Mouse (Mus musculus): ENCODE measurements around the gene Zc3h4.
"Not testable (repeated sequence)": the region's sequence is repeated elsewhere in the genome, so short reads cannot be mapped to it uniquely, and the experiment has no call there.

The Zc3h4 gene

GRCm38 (mm10) chr7:16400689-16401611 lies at the start of gene Zc3h4:
Gene Zc3h4, plus strand, starts transcription at chr7:16400910.
- peak; percentile 74 to 81 for DNase-seq (ENCODE audit: low spot score in 2 of 2)

GRCm38 (mm10) chr7:16355854-16356594 lies 44.7 kb upstream of the Zc3h4 start:
- no peak for DNase-seq (ENCODE audit: low spot score in 2 of 2)

DNA sequence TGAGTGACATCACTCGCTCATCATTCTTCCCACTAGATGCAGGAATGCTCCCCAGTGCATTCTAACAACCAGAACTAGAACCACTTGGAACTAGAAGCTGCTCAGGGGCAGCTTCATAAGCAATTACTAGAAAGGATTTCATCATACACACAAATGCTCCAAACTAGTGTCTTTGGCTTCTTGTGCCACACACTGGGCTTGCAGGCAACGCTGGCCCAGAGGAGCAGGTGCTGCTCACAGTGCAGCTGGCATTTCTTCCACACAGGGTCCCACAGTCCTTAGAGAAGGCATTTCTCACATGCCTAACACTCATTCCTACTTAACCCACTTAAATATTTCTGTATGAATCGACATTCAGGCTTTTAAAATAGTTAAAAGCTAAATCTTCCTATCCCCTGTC lies 43.1 kb upstream of the Zc3h4 start:
- DNase-seq (ENCODE audit: low spot score in 2 of 2) = no peak

- no peak for DNase-seq (ENCODE audit: low spot score in 2 of 2)
These were observed 36.4 kb upstream of the Zc3h4 start for GRCm38 (mm10) chr7:16364319-16364718.

DNA sequence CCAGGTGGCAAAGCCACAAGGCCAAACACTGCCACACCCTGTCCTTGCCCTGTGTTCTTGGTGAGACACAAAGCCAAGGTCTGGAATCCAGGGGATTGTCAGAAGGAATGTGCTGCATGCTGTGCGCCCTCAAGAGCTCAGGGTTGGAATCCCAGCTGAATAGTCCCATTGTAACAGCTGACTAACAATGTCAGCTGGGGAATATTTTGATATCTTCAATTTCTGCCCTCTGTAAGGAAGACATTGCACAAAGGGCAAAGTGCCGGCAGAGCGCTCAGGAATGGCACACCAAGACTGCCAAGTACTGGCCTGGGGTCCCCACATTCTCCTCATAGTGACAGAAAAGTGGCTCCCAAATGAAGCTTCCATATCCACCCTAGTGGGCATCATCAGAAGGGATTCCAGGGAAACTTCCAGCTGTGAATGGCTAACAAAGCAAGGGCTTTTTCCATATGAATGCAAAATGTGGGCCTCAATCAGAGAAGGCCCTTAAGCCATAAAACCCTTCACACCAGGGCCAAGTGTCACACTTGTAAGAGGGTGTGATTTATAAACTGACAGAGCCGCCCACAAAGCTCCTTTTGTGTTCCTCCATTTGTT lies 35.7 kb upstream of the Zc3h4 start:
- no peak for DNase-seq (ENCODE audit: low spot score in 2 of 2)

DNA sequence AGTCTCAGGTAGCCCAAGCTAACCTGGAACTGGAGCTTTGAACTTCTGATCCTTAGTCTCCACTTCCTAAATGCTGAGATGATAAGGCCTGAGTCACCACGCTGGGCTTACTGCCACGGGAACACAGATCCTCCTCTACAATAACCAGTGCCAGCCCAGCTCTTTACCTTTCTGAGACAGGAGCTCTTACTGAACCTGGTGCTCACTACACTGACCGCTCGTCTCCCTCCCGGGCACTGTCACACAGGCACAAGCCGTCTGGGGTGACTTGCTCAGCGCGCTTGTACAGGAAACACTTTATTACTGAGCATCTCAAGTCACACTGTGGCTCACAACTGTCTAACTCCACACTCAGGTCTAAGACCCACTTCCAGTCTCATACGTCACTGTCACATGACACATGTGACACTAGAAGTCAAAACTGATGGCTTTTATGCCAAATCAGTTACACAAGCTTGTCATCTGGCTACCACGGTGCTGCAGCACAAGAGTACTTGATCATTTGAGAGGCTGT lies 34.5 kb upstream of the Zc3h4 start:
- no peak for DNase-seq (ENCODE audit: low spot score in 2 of 2)

DNA sequence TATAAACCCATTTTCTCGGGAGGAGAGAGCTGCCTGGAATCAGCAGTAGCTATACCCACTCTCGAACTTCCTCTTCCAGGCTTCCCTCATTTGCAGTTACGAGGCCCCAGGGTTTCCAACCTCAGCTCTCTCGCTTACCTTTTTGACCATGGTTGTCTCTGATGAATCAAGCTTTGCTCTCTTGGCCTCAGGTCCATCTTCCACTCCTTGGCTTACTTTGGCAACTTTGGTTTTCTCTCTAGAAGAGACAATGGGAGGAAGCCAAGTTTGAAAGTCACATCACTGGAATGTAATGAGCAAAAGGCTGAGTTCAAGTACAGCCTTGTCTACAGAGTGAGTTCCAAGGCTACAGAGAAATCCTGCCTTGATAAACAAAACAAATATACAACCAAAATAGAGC lies 34.0 kb upstream of the Zc3h4 start:
- DNase-seq (ENCODE audit: low spot score in 2 of 2) = no peak

- no peak for DNase-seq (ENCODE audit: low spot score in 2 of 2)
These were observed 31.9 kb upstream of the Zc3h4 start for GRCm38 (mm10) chr7:16368835-16369234.

DNA sequence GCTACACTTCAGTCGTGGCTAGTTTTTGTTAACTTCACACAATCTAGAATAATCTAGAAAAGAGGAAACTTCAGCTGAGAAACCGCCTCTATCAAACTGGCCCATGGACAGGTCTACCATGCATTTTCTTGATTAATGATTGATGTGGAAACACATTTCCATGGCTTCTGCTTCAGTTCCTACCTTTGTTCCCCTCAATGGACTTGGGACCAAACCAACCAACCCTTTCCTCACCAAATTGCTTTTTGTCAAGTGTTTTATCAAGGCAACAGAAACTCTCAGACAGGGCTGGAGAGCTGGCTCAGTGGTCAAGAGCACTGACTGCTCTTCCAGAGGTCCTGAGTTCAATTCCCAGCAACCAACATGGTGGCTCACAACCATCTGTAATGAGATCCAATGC lies 30.1 kb upstream of the Zc3h4 start:
- DNase-seq (ENCODE audit: low spot score in 2 of 2) = no peak

- no peak for DNase-seq (ENCODE audit: low spot score in 2 of 2)
These were observed 27.0 kb upstream of the Zc3h4 start for GRCm38 (mm10) chr7:16373719-16374118.

DNA sequence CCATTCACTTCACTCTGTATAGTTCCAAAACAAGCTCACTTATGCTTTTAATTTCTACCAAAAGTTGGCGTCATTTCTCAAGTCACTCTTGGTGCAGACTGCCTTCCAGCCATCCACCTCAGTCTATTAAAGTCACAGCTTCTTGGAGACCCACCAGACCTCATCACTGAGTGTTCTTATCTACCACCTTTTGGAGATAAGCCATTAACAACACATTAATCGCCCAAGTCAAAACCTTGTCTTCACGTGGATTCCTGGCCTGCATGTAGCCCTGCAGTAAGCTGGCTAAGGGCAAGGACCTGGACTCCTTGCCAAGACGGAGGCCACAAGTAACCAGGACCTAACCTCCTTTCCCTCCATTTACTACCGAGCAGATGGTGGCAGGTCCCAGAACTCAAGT lies 25.7 kb upstream of the Zc3h4 start:
- DNase-seq (ENCODE audit: low spot score in 2 of 2) = no peak

DNA sequence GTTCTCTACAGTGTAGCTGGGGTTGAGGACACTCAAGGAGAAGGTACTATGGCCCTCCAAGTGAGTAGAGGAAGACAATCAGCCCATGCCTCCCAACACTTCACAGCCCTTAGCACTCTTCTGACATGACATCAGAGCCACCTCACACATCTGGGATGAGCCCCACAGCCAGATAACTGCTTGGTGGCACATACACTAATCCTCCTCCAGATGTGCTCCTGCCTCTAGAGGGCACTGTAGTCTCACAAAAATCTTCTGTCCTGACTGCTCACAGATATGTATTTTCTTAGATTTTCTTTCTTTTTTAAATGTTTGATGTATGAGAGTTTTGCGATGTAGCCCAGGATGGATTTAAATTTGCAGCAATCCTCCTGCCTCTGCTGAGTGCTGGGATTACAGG lies 24.2 kb upstream of the Zc3h4 start:
- peak; percentile 21 to 46 for DNase-seq (ENCODE audit: low spot score in 2 of 2)

DNA sequence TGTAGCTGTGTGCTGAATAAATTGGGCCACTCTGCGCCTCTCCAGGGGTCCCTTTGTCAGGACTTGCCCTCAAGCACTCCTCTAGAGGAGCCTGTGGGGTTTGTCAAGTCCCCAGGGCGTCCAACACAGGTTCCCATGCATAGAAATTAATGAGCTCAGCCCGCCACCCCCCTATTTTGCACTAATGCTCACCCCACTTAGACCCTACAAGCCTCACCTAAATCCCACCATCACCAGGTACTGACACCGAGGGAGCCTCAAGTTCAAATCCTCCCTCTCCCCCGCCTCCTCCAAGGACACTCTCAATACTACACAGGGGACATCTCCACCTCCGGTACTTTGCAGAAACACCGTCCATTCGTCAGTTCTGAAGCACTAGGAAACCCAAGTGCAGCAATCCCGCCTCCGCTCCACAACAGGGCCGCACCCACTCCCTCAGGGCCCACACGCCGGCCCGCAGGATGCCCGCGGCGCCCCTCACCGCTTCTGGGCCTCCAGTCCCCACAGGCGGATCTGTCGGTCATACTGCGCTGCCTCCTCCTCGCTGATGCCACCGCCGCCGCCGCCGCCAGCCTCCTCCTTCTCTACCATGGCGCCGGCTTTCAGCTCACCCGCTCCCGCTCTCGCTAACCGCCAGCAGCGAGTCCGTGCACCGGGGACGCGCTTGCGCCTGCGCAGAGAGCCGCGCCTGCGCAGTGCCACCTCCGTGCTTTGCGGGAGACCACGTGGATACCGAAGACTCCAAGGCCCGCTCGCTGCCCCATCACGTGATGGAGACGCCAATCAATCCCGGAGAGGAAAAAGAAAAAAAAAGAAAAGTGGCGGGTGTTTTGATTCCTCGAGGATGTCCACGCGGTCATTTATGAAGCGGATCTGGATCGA lies 13.3 kb upstream of the Zc3h4 start, which contains the start of gene Sae1:
Gene Sae1, minus strand, starts transcription at position 647 of the 882 bp plus-strand sequence.
- peak; percentile 95 to 97 for DNase-seq (ENCODE audit: low spot score in 2 of 2)

GRCm38 (mm10) chr7:16389942-16390341 lies 10.8 kb upstream of the Zc3h4 start:
- DNase-seq (ENCODE audit: low spot score in 2 of 2) = not testable (repeated sequence)

- no peak for DNase-seq (ENCODE audit: low spot score in 2 of 2)
These were observed 7.8 kb upstream of the Zc3h4 start for GRCm38 (mm10) chr7:16392923-16393322.

GRCm38 (mm10) chr7:16395944-16396343 lies 4.8 kb upstream of the Zc3h4 start:
- peak; percentile 13 to 58 for DNase-seq (ENCODE audit: low spot score in 2 of 2)

GRCm38 (mm10) chr7:16397465-16397864 lies 3.2 kb upstream of the Zc3h4 start:
- no peak for DNase-seq (ENCODE audit: low spot score in 2 of 2)

GRCm38 (mm10) chr7:16398387-16399050 lies 2.2 kb upstream of the Zc3h4 start:
- DNase-seq (ENCODE audit: low spot score in 2 of 2) = no peak

DNA sequence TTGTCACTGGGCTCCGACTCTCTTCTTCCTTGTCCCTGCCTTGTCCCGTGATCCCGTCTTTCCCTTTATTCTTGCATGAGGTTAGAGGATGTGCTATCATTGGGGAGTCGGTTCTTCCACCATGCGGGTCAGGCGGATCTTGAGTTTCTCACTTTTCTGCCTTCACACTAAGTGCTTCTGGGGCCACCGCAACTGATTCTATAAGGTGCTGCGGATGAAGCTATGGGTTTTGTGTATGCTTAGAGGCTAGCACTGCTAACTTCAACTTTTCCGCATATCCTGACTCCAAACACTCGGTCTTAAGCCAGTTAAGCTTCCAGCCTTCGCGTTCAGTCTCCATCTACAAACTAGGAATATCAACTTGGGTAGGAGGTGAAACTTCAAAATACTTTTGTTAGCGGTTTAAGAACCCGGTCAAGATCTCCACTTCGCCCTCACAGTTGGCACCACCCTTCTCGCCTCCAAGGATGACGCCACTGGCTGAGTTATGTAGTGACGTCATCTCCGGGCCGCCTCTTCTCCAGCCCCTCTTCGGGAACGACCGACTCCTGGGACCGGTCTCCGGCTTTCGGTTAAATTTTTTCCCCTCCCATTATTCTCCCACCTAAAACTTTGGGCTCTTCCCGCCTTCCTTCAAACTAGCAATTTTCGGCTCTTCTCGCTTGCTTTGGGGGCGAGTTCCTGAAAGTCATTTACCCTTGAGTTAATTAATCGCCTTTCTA lies 1.5 kb upstream of the Zc3h4 start:
- DNase-seq (ENCODE audit: low spot score in 2 of 2) = peak; percentile 93 to 94
